Mouse (Mus musculus) C2C12 (cell line): ENCODE results near the gene Trim24. TPM values are rescaled to one million over a fixed set of nuclear protein-coding genes. Genes with fewer than 3 reads are reported as not detected.

Experiments used
- H3K27me3 ChIP-seq: one replicate; pipeline ENCODE4 v1.6.1; 2011; ENCODE audit not compliant: control insufficient read depth, insufficient read depth, insufficient read length
- H3K36me3 ChIP-seq: one replicate; pipeline ENCODE4 v1.6.1; 2011; ENCODE audit not compliant: control insufficient read depth, insufficient read depth
- H3K4me3 ChIP-seq: one replicate; pipeline ENCODE4 v1.5.1; 2011; ENCODE audit warnings: mild to moderate bottlenecking, control low read depth; ENCODE audit not compliant: poor library complexity, insufficient read depth, severe bottlenecking
- H3K79me2 ChIP-seq: one replicate; pipeline ENCODE4 v1.6.1; 2011; ENCODE audit not compliant: control insufficient read depth, insufficient read depth
- H3K79me3 ChIP-seq: one replicate; pipeline ENCODE4 v1.6.1; 2011; ENCODE audit warnings: low read depth, control low read depth
- H3ac ChIP-seq: one replicate; pipeline ENCODE3; 2011; ENCODE audit warnings: low read depth; ENCODE audit not compliant: control insufficient read depth, insufficient read length
- CEBPB ChIP-seq: IDR thresholded peaks from one replicate; pipeline ENCODE4 v1.6.1; 2011; ENCODE audit warnings: low read depth, mild to moderate bottlenecking, control low read depth, moderate library complexity
- CTCF ChIP-seq: IDR thresholded peaks from one replicate; pipeline ENCODE4 v1.5.1; 2011; ENCODE audit not compliant: control insufficient read depth, insufficient read depth, insufficient read length
- FOSL1 ChIP-seq: IDR thresholded peaks from one replicate; pipeline ENCODE4 v1.8.0; 2011; ENCODE audit warnings: mild to moderate bottlenecking, low read length; ENCODE audit not compliant: poor library complexity, insufficient read depth, severe bottlenecking
- MAX ChIP-seq: IDR thresholded peaks from one replicate; pipeline ENCODE4 v1.6.1; 2011; ENCODE audit warnings: mild to moderate bottlenecking, control low read depth
- MYOD1 ChIP-seq: IDR thresholded peaks from one replicate; pipeline ENCODE4 v1.6.1; 2011; ENCODE audit warnings: low read depth; ENCODE audit not compliant: control insufficient read depth, insufficient read length
- MYOG ChIP-seq: IDR thresholded peaks from one replicate; pipeline ENCODE4 v1.6.1; 2011; ENCODE audit not compliant: control insufficient read depth, insufficient read length; ENCODE audit errors: extremely low read depth
- USF1 ChIP-seq: IDR thresholded peaks from one replicate; pipeline ENCODE4 v1.6.1; 2011; ENCODE audit warnings: low read depth, mild to moderate bottlenecking, control low read depth, moderate library complexity
- polyA plus RNA-seq: library from polyadenylated mRNA; unstranded; fragments of >200 nt; fragmentation: generic; extraction: Trizol; gene quantifications from one replicate; pipeline ENCODE4 v1.2.1, GENCODE M21; 2012; ENCODE audit warnings: missing spikeins

Trim24 gene
- polyA plus RNA-seq, 1 experiment: 7.1 TPM

- no peak overlapping the region for H3ac ChIP-seq
- H3K79me2 ChIP-seq: peaks cover 94% of the 10 kb centered on the region
- H3K4me3 ChIP-seq: no peak overlapping the region
- peaks cover 14% of the 10 kb centered on the region for H3K36me3 ChIP-seq
- no peaks in the 10 kb centered on the region for H3K27me3 ChIP-seq
- peaks cover 68% of the 10 kb centered on the region for H3K79me3 ChIP-seq
- TF ChIP-seq FOSL1: no peak
- no peak for TF ChIP-seq MYOD1
- no peak for TF ChIP-seq CTCF
- no peak for TF ChIP-seq USF1
- no peak for TF ChIP-seq MYOG
- no peak for TF ChIP-seq CEBPB
- TF ChIP-seq MAX: no peak
Measured at GRCm38 (mm10) chr6:37880586-37880985, 10.0 kb downstream of the Trim24 start.

- Histone ChIP-seq H3K36me3 (peaks cover 3% of the 10 kb centered on the region), H3K79me2 (peaks cover 92% of the 10 kb centered on the region), H3K27me3 (no peaks in the 10 kb centered on the region), H3K4me3 (no peak overlapping the region), H3K79me3 (peaks cover 55% of the 10 kb centered on the region), H3ac (no peak overlapping the region)
- TF ChIP-seq USF1: no peak
- TF ChIP-seq CEBPB: no peak
- no peak for TF ChIP-seq CTCF
- TF ChIP-seq MAX: no peak
- no peak for TF ChIP-seq MYOG
- TF ChIP-seq MYOD1: no peak
- no peak for TF ChIP-seq FOSL1
Measured at GRCm38 (mm10) chr6:37893586-37893985, 23.0 kb downstream of the Trim24 start.

GRCm38 (mm10) chr6:37895646-37896435 lies 25.2 kb downstream of the Trim24 start:
- H3K79me3 ChIP-seq: peaks cover 62% of the 10 kb centered on the region
- H3K36me3 ChIP-seq: no peaks in the 10 kb centered on the region
- peaks cover 93% of the 10 kb centered on the region for H3K79me2 ChIP-seq
- H3ac ChIP-seq: no peak overlapping the region
- H3K4me3 ChIP-seq: no peak overlapping the region
- no peak for TF ChIP-seq MAX
- no peak for TF ChIP-seq CEBPB
- TF ChIP-seq USF1: no peak
- no peak for TF ChIP-seq MYOD1
- no peak for TF ChIP-seq CTCF
- TF ChIP-seq MYOG: no peak
- TF ChIP-seq FOSL1: no peak
- no peaks in the 10 kb centered on the region for H3K27me3 ChIP-seq

- Histone ChIP-seq H3ac (no peak overlapping the region), H3K79me3 (peaks cover 44% of the 10 kb centered on the region), H3K36me3 (no peaks in the 10 kb centered on the region), H3K79me2 (peaks cover 71% of the 10 kb centered on the region), H3K4me3 (no peak overlapping the region), H3K27me3 (no peaks in the 10 kb centered on the region)
- TF ChIP-seq MAX: no peak
- TF ChIP-seq MYOG: no peak
- no peak for TF ChIP-seq USF1
- TF ChIP-seq MYOD1: no peak
- no peak for TF ChIP-seq CEBPB
- no peak for TF ChIP-seq FOSL1
- no peak for TF ChIP-seq CTCF
Measured at GRCm38 (mm10) chr6:37900221-37900620, 29.6 kb downstream of the Trim24 start.

- peaks cover 55% of the 10 kb centered on the region for H3K79me2 ChIP-seq
- peaks cover 40% of the 10 kb centered on the region for H3K79me3 ChIP-seq
- TF ChIP-seq CEBPB (no peak), MYOG (no peak), FOSL1 (no peak), MAX (no peak), USF1 (no peak)
- no peak overlapping the region for H3K4me3 ChIP-seq
- H3K27me3 ChIP-seq: no peaks in the 10 kb centered on the region
- no peak overlapping the region for H3ac ChIP-seq
- H3K36me3 ChIP-seq: no peaks in the 10 kb centered on the region
Measured at GRCm38 (mm10) chr6:37901791-37902190, 31.2 kb downstream of the Trim24 start.

GRCm38 (mm10) chr6:37903810-37904209 lies 33.2 kb downstream of the Trim24 start:
- H3K4me3 ChIP-seq: no peak overlapping the region
- peaks cover 10% of the 10 kb centered on the region for H3K36me3 ChIP-seq
- no peaks in the 10 kb centered on the region for H3K27me3 ChIP-seq
- TF ChIP-seq MYOD1 (no peak), MYOG (no peak), CEBPB (no peak), CTCF (no peak), USF1 (no peak), MAX (no peak), FOSL1 (no peak)
- H3ac ChIP-seq: no peak overlapping the region
- H3K79me2 ChIP-seq: peaks cover 37% of the 10 kb centered on the region
- H3K79me3 ChIP-seq: peaks cover 30% of the 10 kb centered on the region
